Mouse (Mus musculus) adrenal gland, postnatal 36 days (tissue): ENCODE data around the gene Adamts2. TPM values are rescaled to one million over a fixed set of nuclear protein-coding genes. Genes with fewer than 3 reads are reported as not detected.
A peak's percentile ranks its signal among the peaks of the same experiment; 100 is the strongest.

Experiments used
- DNase-seq, 2 experiments: peaks; one replicate each; pipeline ENCODE4 v3.0.0; 2021; ENCODE audit warnings: mixed read lengths in 1 of 2
- total RNA-seq, 2 experiments: library from RNA; stranded (reverse); gene quantifications; 2 replicates each; pipeline ENCODE4 v1.2.3; 2021

Adamts2 gene
- total RNA-seq, 2 experiments from 2014 or later = 6.4 to 13.1 TPM

- DNase-seq = no peak
These were observed 245.2 kb downstream of the Adamts2 start for GRCm38 (mm10) chr11:50847047-50847446.

DNA sequence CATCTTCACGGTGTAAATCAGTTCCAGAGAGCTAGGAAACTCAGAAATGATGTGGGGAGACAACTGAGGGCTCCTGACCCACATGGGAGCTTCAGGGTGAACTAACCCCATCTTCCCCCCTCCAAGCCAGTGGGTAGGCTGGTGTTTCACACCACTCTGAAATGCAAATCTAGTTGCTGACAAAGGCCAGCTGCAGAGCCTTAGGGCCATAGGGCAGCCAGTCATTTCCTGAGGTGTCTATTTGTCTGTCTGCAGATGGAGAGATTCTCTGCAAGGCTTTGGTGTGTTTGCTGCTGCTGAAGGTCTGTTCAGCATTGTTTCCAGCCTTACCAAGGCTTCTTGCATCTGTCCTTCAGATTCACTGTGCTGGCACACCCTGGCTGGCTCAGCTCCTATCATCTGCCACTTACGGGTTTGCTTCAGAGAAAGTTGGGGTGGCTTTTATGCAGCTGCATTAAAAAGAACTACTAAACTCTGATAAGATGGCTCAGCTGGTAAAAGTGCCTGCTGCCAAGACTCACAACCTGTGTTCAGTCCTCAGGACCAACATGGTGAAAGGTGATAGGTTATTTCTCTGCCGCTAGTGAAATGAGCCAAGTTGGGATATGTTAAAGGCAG, 246.7 kb downstream of the Adamts2 start:
- DNase-seq = peak; percentile 16 to 36

- no peak for DNase-seq
These were observed 247.4 kb downstream of the Adamts2 start for GRCm38 (mm10) chr11:50849310-50849709.

DNA sequence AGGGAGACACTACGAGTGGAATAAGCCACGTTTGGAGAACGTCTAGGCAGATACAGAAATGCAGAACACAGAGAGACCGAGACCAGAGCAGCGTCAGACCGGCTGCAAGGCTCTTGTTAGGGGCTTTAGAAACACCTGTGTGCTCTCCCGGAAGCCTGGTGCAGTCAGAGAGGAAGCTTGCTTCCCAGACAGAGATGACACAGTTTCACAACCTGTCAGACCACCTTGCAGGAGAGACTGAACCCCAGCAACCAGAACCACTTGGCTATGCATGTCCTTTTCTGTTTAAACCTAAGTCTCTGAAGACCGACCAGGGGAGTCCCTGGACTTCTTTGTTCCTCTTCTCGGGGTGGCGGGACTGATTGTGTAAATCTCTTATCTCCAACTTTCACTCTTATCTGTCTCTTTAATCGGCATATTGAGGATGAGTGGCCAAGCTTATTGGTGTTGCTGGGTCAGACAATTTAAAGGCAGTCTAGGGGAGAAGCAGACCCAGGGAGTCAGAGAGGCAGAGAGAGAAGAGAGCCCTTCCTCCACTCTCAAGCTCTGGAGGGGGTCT, 248.4 kb downstream of the Adamts2 start, which contains the start of gene Grm6:
Gene Grm6 (plus strand): TSS at position 509 of the 559 bp plus-strand sequence.
- DNase-seq = no peak

DNA sequence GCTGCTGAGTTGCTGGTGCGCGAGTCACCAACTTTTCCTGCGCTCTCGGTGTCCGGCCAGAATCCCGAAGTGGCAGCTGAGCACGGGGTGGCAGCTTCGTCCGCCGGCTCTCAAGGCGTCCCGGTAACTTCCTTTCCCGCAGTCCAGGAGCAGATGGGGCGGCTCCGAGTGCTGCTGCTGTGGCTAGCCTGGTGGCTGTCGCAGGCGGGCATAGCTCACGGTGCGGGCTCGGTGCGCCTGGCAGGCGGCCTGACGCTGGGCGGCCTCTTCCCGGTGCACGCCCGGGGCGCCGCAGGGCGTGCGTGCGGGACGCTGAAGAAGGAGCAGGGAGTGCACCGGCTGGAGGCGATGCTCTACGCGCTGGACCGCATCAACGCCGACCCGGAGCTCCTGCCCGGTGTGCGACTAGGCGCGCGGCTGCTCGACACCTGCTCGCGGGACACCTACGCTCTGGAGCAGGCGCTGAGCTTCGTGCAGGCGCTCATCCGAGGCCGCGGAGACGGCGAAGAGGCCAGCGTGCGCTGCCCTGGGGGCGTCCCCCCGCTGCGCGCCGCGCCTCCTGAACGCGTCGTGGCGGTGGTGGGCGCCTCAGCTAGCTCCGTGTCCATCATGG, 249.2 kb downstream of the Adamts2 start:
- DNase-seq = peak; percentile 12 to 20

Other genes starting within 250 kb of the Adamts2 start
- not detected for gene Cby3, start 247.6 kb upstream of the Adamts2 start, total RNA-seq
- gene Hnrnph1, start 225.1 kb upstream of the Adamts2 start, total RNA-seq = 100 to 1,000 TPM; 212 to 305 TPM
- gene Rufy1, start 171.0 kb upstream of the Adamts2 start, total RNA-seq = 10 to 100 TPM; 38.2 to 39.8 TPM
- 1 to 10 TPM; 4.0 to 6.2 TPM for gene Zfp354c, start 225.6 kb downstream of the Adamts2 start, total RNA-seq
- gene Zfp879, start 239.5 kb downstream of the Adamts2 start, total RNA-seq = under 1 TPM; 0.56 to 0.69 TPM
- gene Grm6, start 248.6 kb downstream of the Adamts2 start, total RNA-seq = not detected